Mouse (Mus musculus) spleen, adult 2 months (tissue): Measurements from ENCODE around the gene Mthfsd.

Experiments
- CTCF ChIP-seq: fragments of 200-500 bp; IDR thresholded peaks from 2 replicates; pipeline ENCODE4 v1.5.1; 2011; ENCODE audit warnings: mild to moderate bottlenecking, inconsistent platforms; ENCODE audit not compliant: insufficient read depth, insufficient read length, insufficient replicate concordance; ENCODE audit errors: extremely low read depth
- POLR2A ChIP-seq: fragments of 200-500 bp; IDR thresholded peaks from 2 replicates; pipeline ENCODE4 v1.6.1; 2011; ENCODE audit warnings: low read depth, low read length, inconsistent platforms

- TF ChIP-seq CTCF (no peak), POLR2A (no peak)
These were observed 40.4 kb upstream of the Mthfsd start for GRCm38 (mm10) chr8:121148573-121149083.
